Mouse (Mus musculus): ENCODE measurements around the gene Slc16a6.

The Slc16a6 gene

DNA sequence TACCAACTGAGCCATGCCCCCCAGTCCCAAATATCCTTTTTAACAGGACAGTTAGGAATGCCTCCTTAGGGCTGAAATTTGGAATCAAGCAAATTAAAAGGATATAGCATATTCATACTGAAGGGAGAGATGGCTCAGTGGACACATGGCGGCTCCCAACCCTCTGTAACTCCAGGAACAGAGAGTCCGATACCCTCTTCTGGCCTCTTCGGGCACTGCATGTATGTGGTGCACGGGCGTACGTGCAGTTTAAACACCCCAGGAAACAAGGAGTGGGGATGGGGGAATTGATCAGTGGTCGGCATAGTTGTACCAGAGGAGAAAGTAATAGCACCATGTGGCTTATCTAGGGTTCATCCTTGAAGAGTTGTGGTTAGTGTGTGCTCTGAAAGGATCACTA lies 28.8 kb downstream of the Slc16a6 start:
- no peak for DNase-seq

GRCm38 (mm10) chr11:109443468-109444263 lies 29.7 kb downstream of the Slc16a6 start:
- no peak for DNase-seq

GRCm38 (mm10) chr11:109442166-109442730 lies 31.1 kb downstream of the Slc16a6 start:
- no peak for DNase-seq

DNA sequence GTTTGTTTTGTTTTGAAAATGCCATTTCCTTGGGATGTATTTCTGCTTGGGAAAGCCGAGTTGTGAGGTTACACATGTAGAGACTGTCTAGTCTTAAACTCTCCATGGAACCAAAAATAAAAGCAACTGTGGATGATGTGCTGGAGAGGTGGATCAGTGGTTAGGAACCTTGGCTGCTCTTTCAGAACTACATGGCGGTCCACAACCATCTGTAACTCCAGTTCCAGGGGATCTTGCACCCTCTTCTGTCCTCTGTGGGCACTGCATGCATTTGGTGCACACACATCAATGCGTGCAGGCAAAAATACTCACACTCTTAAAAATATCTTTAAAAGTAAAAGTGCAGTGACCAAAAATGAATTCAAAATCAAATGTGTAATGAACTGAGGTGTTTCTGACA lies 32.3 kb downstream of the Slc16a6 start:
- DNase-seq: no peak

GRCm38 (mm10) chr11:109440641-109441040 lies 32.8 kb downstream of the Slc16a6 start:
- no peak for DNase-seq

GRCm38 (mm10) chr11:109439829-109440340 lies 33.5 kb downstream of the Slc16a6 start:
- peak; percentile 54 for DNase-seq

- no peak for DNase-seq
Observed at GRCm38 (mm10) chr11:109439209-109439608, 34.2 kb downstream of the Slc16a6 start.

GRCm38 (mm10) chr11:109436889-109437288 lies 36.5 kb downstream of the Slc16a6 start:
- no peak for DNase-seq

DNA sequence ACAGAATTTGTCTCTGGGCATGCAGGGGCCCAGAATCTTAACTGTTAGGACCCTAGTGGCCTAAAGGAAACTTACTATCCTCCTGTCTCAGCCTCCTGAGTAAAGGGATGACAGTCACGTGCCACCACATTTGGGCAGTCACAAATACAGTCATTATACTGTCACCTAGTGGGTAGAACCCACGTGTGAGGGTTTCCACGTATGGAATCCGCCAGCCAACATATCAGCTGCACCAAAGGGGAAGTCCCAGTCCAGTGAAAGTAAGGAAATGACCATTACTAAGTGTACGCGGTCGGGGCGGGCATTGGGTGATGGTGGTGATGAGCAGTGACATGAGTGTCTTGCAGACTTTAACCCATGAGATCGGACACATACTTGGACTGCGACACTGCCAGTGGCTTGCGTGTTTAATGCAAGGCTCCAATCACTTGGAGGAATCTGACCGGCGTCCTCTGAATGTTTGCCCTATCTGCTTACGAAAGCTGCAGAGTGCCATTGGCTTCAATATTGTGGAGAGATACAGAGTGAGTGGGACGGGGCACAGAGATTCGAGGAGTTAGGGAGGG lies 39.1 kb downstream of the Slc16a6 start:
- no peak for DNase-seq

DNA sequence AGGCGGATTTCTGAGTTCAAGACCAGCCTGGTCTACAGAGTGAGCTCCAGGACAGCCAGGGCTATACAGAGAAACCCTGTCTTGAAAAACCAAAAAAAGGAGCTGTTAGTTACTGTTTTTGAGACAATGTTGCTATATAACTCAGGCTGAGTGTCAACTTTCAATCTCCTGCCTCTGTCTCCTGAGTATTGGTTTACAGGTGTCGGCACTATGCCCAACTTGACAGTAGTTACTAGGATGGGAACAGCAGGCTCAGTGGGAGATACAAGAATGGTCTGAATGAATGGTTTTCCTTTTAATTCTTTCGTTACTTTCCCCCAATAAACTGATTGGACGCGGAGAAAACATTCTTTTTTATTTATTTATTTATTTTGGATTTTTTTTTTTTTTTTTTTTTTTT lies 46.0 kb downstream of the Slc16a6 start:
- no peak for DNase-seq

DNA sequence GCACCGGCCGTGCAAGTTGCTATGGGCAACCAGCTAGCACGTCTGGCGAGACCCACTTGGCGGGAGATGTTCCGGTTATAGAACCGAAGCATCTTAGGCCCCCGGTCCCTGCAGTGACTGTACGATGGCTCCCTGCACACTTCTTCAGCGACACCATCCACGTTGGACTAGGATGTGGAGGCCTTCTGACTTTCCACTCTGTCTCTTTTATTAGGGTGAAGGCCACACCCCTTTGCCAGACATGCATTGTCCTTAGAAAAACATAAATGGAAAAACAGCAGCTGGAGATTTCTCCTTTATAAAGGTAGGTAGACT lies 47.2 kb downstream of the Slc16a6 start:
- no peak for DNase-seq

- peak; percentile 99 for DNase-seq
Observed at GRCm38 (mm10) chr11:109425392-109426271, 47.8 kb downstream of the Slc16a6 start, which contains the start of gene Amz2. Amz2 (plus strand) TSS chr11:109425946.

DNA sequence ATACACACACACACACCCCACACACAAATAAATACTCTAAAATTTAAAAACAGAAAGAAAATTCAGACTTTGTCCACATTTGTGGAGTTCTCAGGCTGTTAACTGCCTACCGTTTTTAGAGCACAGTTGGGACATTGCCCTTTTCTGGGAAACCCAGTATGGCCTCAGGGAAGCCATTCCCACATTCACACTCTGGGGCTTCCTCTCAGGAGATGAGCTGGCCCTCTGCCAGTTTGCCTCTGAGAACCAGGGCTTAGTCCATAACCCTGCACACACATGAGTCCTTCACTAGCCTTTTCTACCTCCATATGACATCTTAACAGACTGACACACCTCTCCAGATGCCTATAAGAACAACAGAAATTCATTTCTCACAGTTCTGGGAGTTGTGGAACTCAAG lies 50.1 kb downstream of the Slc16a6 start:
- no peak for DNase-seq

- no peak for DNase-seq
Observed at GRCm38 (mm10) chr11:109422263-109422662, 51.1 kb downstream of the Slc16a6 start.

- DNase-seq: no peak
Observed at GRCm38 (mm10) chr11:109421205-109421604, 52.2 kb downstream of the Slc16a6 start.

- no peak for DNase-seq
Observed at GRCm38 (mm10) chr11:109420567-109420962, 52.8 kb downstream of the Slc16a6 start.

GRCm38 (mm10) chr11:109419961-109420566 lies 53.3 kb downstream of the Slc16a6 start:
- DNase-seq: no peak

GRCm38 (mm10) chr11:109419461-109419860 lies 53.9 kb downstream of the Slc16a6 start:
- no peak for DNase-seq

GRCm38 (mm10) chr11:109417472-109418040 lies 55.8 kb downstream of the Slc16a6 start:
- DNase-seq: no peak

DNA sequence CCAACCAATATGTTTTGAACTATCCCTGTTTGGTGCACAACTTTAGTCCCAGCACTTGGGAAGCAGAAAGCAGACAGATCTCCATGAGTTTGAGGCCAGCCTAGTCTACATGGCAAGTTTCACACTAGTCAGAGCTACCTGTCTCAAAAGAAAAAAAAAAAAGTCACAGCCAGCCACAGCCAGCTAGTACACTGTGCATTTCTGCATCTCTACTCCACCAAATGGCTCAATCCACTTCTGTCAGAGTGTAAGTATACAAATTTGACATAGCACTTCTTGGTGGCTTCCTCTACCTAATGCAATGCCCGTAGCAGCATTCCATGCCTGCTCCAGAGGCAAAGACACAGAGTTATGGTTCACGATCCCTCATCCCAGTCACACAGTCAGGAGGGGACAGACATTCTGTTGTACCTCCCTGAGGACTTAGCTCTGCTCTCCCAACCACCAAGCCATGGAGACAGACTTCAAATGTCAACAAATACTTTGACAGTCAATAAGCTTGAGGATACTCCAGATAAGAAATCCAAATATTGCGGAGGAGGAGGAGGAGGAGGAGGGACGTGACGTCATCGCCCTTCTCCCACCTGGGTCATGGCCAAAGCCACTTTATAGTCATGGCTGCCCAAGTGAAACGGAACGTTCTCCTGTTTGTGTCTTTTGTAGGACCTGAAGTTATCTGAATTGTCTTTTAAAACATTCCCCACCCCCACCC lies 56.5 kb downstream of the Slc16a6 start:
- no peak for DNase-seq

DNA sequence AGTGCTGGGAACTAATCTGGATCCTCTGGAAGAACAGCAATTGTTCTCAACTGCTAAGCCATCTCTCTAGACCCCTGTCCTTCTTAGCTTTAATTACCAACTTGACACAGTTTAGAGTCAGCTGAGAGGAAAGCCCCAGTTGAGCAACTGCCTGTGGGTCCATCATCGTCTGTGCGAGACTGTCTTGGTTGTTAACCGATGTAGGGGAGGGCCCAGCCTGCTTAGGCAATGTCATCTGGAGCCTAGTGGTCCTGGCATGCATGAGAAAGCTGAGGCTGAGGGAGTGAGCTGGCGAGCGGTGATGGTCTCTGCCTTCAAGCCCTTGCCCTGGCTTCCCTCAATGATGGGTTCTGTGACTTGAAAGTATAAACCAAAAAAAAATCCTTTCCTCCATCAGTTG lies 58.6 kb downstream of the Slc16a6 start:
- DNase-seq: no peak

- no peak for DNase-seq
Observed at GRCm38 (mm10) chr11:109413617-109414016, 59.8 kb downstream of the Slc16a6 start, which contains the start of gene 9930022D16Rik. 9930022D16Rik (plus strand) TSS chr11:109413917.
